Mouse (Mus musculus) ES-E14 (cell line): ENCODE data around the gene Sgip1. TPM values are rescaled to one million over a fixed set of nuclear protein-coding genes. Genes with fewer than 3 reads are reported as not detected.

Experiments used
- DNase-seq: peaks from one replicate; pipeline ENCODE4 v3.0.0-alpha.2; 2013; ENCODE audit warnings: low read depth, low spot score
- H3K27ac ChIP-seq: 2 replicates; pipeline ENCODE4 v1.5.1; 2012; ENCODE audit warnings: low read depth, mild to moderate bottlenecking, low read length, moderate library complexity, mixed read lengths; ENCODE audit not compliant: poor library complexity, insufficient read depth, severe bottlenecking
- H3K36me3 ChIP-seq: 2 replicates; pipeline ENCODE4 v1.6.1; 2012; ENCODE audit warnings: mild to moderate bottlenecking, low read length, moderate library complexity, mixed read lengths; ENCODE audit not compliant: control insufficient read depth, poor library complexity, insufficient read depth, severe bottlenecking
- H3K4me1 ChIP-seq, 2 experiments: fragments of 150-350 bp in 1 of 2; sonication (generic) in 1 of 2; 2 replicates each; pipeline ENCODE4 v1.6.1; 2012; ENCODE audit warnings: low read length in 2 of 2, mild to moderate bottlenecking in 1 of 2, mixed read lengths in 1 of 2; ENCODE audit not compliant: control insufficient read depth in 2 of 2, insufficient read depth in 2 of 2, poor library complexity in 1 of 2
- H3K4me3 ChIP-seq, 2 experiments: fragments of 150-350 bp in 1 of 2; sonication (generic) in 1 of 2; 2 replicates each; pipeline ENCODE4 v1.5.1; 2012; ENCODE audit warnings: low read length in 2 of 2, low read depth in 1 of 2, mild to moderate bottlenecking in 1 of 2, mixed read lengths in 1 of 2; ENCODE audit not compliant: insufficient read depth in 1 of 2, poor library complexity in 1 of 2, severe bottlenecking in 1 of 2
- H3K9ac ChIP-seq: 2 replicates; pipeline ENCODE4 v1.6.1; 2012; ENCODE audit warnings: low read depth, mild to moderate bottlenecking, low read length, mixed read lengths; ENCODE audit not compliant: poor library complexity, insufficient read depth, severe bottlenecking
- H3K9me3 ChIP-seq: fragments of 150-350 bp; sonication (generic); 2 replicates; pipeline ENCODE4 v1.6.1; 2012; ENCODE audit warnings: low read depth, mild to moderate bottlenecking, low read length; ENCODE audit not compliant: control insufficient read depth, insufficient read depth
- CHD2 ChIP-seq: IDR thresholded peaks from 2 replicates; pipeline ENCODE4 v1.6.1; 2014; ENCODE audit warnings: mild to moderate bottlenecking, low read depth, low read length, inconsistent platforms
- HCFC1 ChIP-seq: IDR thresholded peaks from 2 replicates; pipeline ENCODE4 v1.6.1; 2012; ENCODE audit warnings: low read length, inconsistent platforms, borderline replicate concordance; ENCODE audit not compliant: insufficient read depth
- MAFK ChIP-seq: IDR thresholded peaks from 2 replicates; pipeline ENCODE4 v1.6.1; 2014; ENCODE audit warnings: mild to moderate bottlenecking, low read depth, low read length, inconsistent platforms; ENCODE audit not compliant: insufficient read depth
- ZC3H11A ChIP-seq: IDR thresholded peaks from 2 replicates; pipeline ENCODE4 v1.6.1; 2012; ENCODE audit warnings: low read depth, mild to moderate bottlenecking, inconsistent platforms, low read length, borderline replicate concordance
- ZNF384 ChIP-seq: IDR thresholded peaks from 2 replicates; pipeline ENCODE4 v1.6.1; 2012; ENCODE audit warnings: low read depth, low read length, inconsistent platforms
- in situ Hi-C, 2 experiments: fragments of 600-800 bp; cut with MboI; formaldehyde crosslinking; loops; one replicate each; pipeline ENCODE4 v1.15.1; 2025; ENCODE audit warnings: low sequenced_read_pairs in 2 of 2, inconsistent platforms in 1 of 2; ENCODE audit not compliant: unreplicated experiment in 2 of 2
- total RNA-seq: library from RNA; depleted of rRNA; stranded (reverse); fragments of 300-350 nt; gene quantifications from 2 replicates; pipeline ENCODE4 v1.2.3, GENCODE M21; 2012

Sgip1 gene
- total RNA-seq, 1 experiment, result 0.62 TPM

DNA sequence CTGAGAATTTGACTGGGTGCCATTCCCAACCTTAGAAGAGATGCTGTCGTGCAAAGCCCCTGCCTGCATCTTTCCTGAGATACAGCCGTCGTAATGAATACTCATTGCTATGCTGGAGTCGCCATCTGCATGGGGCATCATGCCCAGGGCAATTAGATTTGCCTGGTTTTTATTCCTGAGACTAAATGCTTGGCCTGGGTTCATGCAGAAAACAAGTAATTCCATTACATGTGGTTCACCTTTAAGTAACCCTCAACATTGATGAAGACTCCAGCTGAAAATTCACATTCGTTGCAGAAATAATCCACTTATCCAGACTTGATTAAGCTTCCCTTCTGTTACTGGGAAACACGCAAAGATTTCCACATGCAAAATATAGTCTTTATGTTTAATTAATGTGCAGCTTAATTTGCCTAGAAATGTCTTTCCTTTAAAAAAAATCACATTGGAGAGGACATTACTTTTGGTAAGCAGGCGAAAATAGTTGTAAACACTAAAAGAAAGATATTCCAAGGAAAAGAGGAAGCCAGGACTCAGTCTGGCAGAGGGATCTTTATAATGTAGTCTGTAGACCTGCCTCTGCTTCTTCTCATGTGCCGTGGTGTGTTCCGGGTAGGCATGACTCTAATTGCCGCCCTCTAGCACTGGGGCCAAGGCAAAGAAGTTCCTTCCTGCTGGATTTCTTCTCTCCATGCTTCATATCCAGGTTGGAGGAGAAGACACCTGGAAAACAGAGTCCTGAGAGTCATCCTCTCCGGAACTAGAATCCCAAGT is 100.0 kb downstream of the Sgip1 start:
- no peak overlapping the region for H3K9ac ChIP-seq
- no peaks in the 10 kb centered on the region for H3K36me3 ChIP-seq
- H3K9me3 ChIP-seq, result no peaks in the 10 kb centered on the region
- no peaks in the 10 kb centered on the region for H3K4me1 ChIP-seq
- in situ Hi-C loops, result no loop called here
- no peak for DNase-seq
- no peak overlapping the region for H3K4me3 ChIP-seq
- TF ChIP-seq HCFC1, result no peak
- no peak for TF ChIP-seq ZC3H11A
- TF ChIP-seq CHD2, result no peak
- TF ChIP-seq ZNF384, result no peak
- TF ChIP-seq MAFK, result no peak
- H3K27ac ChIP-seq, result no peak overlapping the region

DNA sequence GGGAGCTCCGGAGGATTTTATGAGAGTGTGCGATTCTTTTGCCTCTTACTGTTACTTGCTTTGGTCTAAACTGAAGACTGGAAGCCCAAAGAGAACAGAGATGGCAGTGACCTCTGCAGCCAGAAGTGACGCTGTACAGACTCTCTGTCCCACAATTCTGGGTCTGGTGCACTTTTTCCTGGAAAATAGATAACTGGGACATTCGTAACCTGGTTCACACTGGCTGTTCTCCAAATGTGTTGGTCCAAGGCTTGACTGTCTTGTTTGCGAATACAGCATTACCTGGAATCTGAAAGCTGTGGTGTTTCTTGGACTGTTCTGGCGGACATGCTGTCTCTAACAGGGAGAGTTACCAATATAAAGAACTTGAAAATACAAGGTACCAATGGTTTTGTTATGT is 109.4 kb downstream of the Sgip1 start:
- TF ChIP-seq HCFC1 (no peak), MAFK (no peak), ZC3H11A (no peak), CHD2 (no peak), ZNF384 (no peak)

DNA sequence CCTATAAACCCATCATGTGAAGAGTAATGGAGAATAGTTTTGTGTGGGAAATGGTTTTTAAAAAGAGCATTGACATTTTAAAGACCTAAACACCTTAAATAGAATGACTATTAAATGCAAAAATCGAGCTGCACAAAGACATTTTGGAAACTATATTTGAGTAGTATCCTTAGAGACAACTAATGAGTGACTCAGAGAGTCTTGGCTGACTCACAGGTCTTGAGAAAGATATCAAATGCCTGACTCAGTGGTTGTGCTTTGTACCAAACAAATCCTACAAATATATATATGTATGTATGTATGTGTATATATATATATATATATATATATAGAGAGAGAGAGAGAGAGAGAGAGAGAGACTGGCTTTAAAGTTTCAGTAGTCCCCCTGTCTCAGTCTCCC is 110.1 kb downstream of the Sgip1 start:
- H3K27ac ChIP-seq, result no peak overlapping the region
- H3K36me3 ChIP-seq, result no peaks in the 10 kb centered on the region
- no peaks in the 10 kb centered on the region for H3K4me1 ChIP-seq
- no peak overlapping the region for H3K9ac ChIP-seq
- no peaks in the 10 kb centered on the region for H3K9me3 ChIP-seq
- in situ Hi-C loops, result no loop called here
- no peak overlapping the region for H3K4me3 ChIP-seq
- no peak for DNase-seq
- no peak for TF ChIP-seq ZNF384
- no peak for TF ChIP-seq MAFK
- no peak for TF ChIP-seq CHD2
- TF ChIP-seq ZC3H11A, result no peak
- no peak for TF ChIP-seq HCFC1

More for the DNA sequence above, 109.4 kb downstream of the Sgip1 start:
- H3K27ac ChIP-seq, result no peak overlapping the region
- no peak overlapping the region for H3K9ac ChIP-seq
- no peaks in the 10 kb centered on the region for H3K36me3 ChIP-seq
- no peaks in the 10 kb centered on the region for H3K4me1 ChIP-seq
- in situ Hi-C loops, result no loop called here
- no peak overlapping the region for H3K4me3 ChIP-seq
- DNase-seq, result no peak
- H3K9me3 ChIP-seq, result no peaks in the 10 kb centered on the region

DNA sequence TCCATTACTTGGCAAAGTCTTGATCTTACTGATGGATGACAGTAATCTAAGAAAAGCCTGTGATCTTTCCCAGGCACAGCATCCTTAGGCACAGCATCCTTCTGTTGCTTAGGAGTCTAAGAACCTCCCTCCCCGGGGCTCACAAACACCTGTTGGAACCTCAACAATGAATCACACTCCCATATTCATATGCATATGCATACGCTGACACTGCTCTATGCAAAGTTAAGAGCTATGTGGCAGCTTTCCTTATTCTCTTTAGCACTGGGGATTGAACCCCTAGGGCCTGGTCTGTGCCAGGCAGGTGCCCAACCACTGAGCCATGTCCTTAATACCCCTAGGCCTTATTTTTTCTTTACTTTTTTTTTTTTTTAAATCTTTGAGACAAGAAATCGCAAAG is 111.2 kb downstream of the Sgip1 start:
- TF ChIP-seq ZC3H11A (no peak), MAFK (no peak), HCFC1 (no peak), ZNF384 (no peak), CHD2 (no peak)
- H3K27ac ChIP-seq, result no peak overlapping the region
- no peak overlapping the region for H3K9ac ChIP-seq
- in situ Hi-C loops, result no loop called here
- no peaks in the 10 kb centered on the region for H3K9me3 ChIP-seq
- no peaks in the 10 kb centered on the region for H3K4me1 ChIP-seq
- no peak for DNase-seq
- no peak overlapping the region for H3K4me3 ChIP-seq
- no peaks in the 10 kb centered on the region for H3K36me3 ChIP-seq

DNA sequence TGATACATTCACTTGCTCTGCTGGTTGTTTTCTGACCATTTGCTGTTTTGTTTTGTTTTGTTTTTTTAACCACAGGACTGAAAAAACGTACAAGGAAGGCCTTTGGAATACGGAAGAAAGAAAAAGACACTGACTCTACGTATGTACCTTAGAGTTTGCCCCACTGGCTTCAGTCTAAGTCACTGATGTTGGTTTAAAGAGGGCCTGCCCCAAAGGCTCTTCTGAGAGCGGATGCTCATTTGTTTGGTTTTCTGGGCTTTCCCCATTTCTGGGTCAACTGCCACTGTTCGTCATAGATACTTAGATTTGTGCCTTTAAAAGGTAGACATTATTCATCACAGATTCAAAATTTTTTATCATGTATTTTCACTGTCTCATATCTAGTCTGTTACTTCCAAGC is 111.7 kb downstream of the Sgip1 start:
- in situ Hi-C loops, result no loop called here
- H3K9me3 ChIP-seq, result no peaks in the 10 kb centered on the region
- no peak for TF ChIP-seq MAFK
- no peak for TF ChIP-seq ZC3H11A
- no peak for TF ChIP-seq CHD2
- TF ChIP-seq ZNF384, result no peak
- TF ChIP-seq HCFC1, result no peak
- no peak for DNase-seq
- no peaks in the 10 kb centered on the region for H3K4me1 ChIP-seq
- no peak overlapping the region for H3K4me3 ChIP-seq
- H3K27ac ChIP-seq, result no peak overlapping the region
- H3K9ac ChIP-seq, result no peak overlapping the region
- H3K36me3 ChIP-seq, result no peaks in the 10 kb centered on the region
